Mouse (Mus musculus) megakaryocyte, embryonic 14.5 days (primary cell): ENCODE results near the gene Celf2. TPM values are rescaled to one million over a fixed set of nuclear protein-coding genes. Genes with fewer than 3 reads are reported as not detected.

Source experiments
- H3K27me3 ChIP-seq: replicated peaks from 2 replicates; pipeline ENCODE3; 2012; ENCODE audit warnings: inconsistent platforms
- H3K36me3 ChIP-seq: replicated peaks from 2 replicates; pipeline ENCODE3; 2012; ENCODE audit warnings: low read length, inconsistent platforms, mixed read lengths
- H3K4me1 ChIP-seq: 2 replicates; pipeline ENCODE4 v1.6.1; 2012; ENCODE audit warnings: inconsistent platforms
- H3K4me3 ChIP-seq: replicated peaks from 2 replicates; pipeline ENCODE3; 2012; ENCODE audit warnings: moderate library complexity, mild to moderate bottlenecking, inconsistent platforms
- H3K9me3 ChIP-seq: 2 replicates; pipeline ENCODE4 v1.6.1; 2012; ENCODE audit warnings: inconsistent platforms
- FLI1 ChIP-seq: IDR thresholded peaks from 2 replicates; pipeline ENCODE4 v1.6.1; 2012; ENCODE audit warnings: low read length, inconsistent platforms, mixed read lengths
- GATA1 ChIP-seq: IDR thresholded peaks from 3 replicates; pipeline ENCODE4 v1.6.1; 2012; ENCODE audit warnings: mixed read lengths, low read length, inconsistent platforms, borderline replicate concordance
- polyA plus RNA-seq: library from polyadenylated mRNA; stranded (reverse); fragments of >175 nt; gene quantifications from 2 replicates; pipeline ENCODE4 v1.2.3, GENCODE M21; 2012; ENCODE audit warnings: low replicate concordance; ENCODE audit not compliant: insufficient read depth

Celf2 gene
- polyA plus RNA-seq, 1 experiment, result 4.8 TPM

- Histone ChIP-seq H3K36me3 (peaks cover 53% of the 10 kb centered on the region), H3K4me1 (peaks cover 49% of the 10 kb centered on the region), H3K27me3 (no peaks in the 10 kb centered on the region), H3K4me3 (no peak overlapping the region), H3K9me3 (no peaks in the 10 kb centered on the region)
- TF ChIP-seq FLI1, result no peak
- TF ChIP-seq GATA1, result no peak
These were observed 876.2 kb downstream of the Celf2 start for GRCm38 (mm10) chr2:6633115-6633514.

GRCm38 (mm10) chr2:6623802-6624201 is 885.6 kb downstream of the Celf2 start:
- H3K36me3 ChIP-seq, result peaks cover 85% of the 10 kb centered on the region
- H3K27me3 ChIP-seq, result no peaks in the 10 kb centered on the region
- TF ChIP-seq GATA1 (no peak), FLI1 (no peak)
- H3K4me1 ChIP-seq, result peaks cover 51% of the 10 kb centered on the region
- no peak overlapping the region for H3K4me3 ChIP-seq
- H3K9me3 ChIP-seq, result no peaks in the 10 kb centered on the region

GRCm38 (mm10) chr2:6622082-6622481 is 887.3 kb downstream of the Celf2 start:
- peaks cover 96% of the 10 kb centered on the region for H3K36me3 ChIP-seq
- TF ChIP-seq GATA1 (no peak), FLI1 (no peak)
- H3K9me3 ChIP-seq, result no peaks in the 10 kb centered on the region
- H3K27me3 ChIP-seq, result no peaks in the 10 kb centered on the region
- H3K4me3 ChIP-seq, result no peak overlapping the region
- peaks cover 38% of the 10 kb centered on the region for H3K4me1 ChIP-seq

- Histone ChIP-seq H3K27me3 (no peaks in the 10 kb centered on the region), H3K4me1 (peaks cover 27% of the 10 kb centered on the region), H3K4me3 (no peak overlapping the region), H3K36me3 (peaks cover 99% of the 10 kb centered on the region), H3K9me3 (no peaks in the 10 kb centered on the region)
- TF ChIP-seq GATA1, result no peak
- no peak for TF ChIP-seq FLI1
These were observed 890.5 kb downstream of the Celf2 start for GRCm38 (mm10) chr2:6618856-6619255.

GRCm38 (mm10) chr2:6618450-6618849 is 890.9 kb downstream of the Celf2 start:
- Histone ChIP-seq H3K9me3 (no peaks in the 10 kb centered on the region), H3K36me3 (peaks cover 99% of the 10 kb centered on the region), H3K4me1 (peaks cover 23% of the 10 kb centered on the region), H3K27me3 (no peaks in the 10 kb centered on the region), H3K4me3 (no peak overlapping the region)
- TF ChIP-seq GATA1, result no peak

- Histone ChIP-seq H3K36me3 (peaks cover 88% of the 10 kb centered on the region), H3K27me3 (no peaks in the 10 kb centered on the region), H3K9me3 (no peaks in the 10 kb centered on the region), H3K4me3 (no peak overlapping the region), H3K4me1 (peaks cover 10% of the 10 kb centered on the region; the same call in 1 of the 2 replicates)
- TF ChIP-seq FLI1 (no peak), GATA1 (no peak)
These were observed 905.0 kb downstream of the Celf2 start for GRCm38 (mm10) chr2:6604347-6604746.

GRCm38 (mm10) chr2:6603880-6604279 is 905.5 kb downstream of the Celf2 start:
- no peaks in the 10 kb centered on the region for H3K9me3 ChIP-seq
- H3K4me1 ChIP-seq, result peaks cover 10% of the 10 kb centered on the region; the same call in 1 of the 2 replicates
- no peak overlapping the region for H3K4me3 ChIP-seq
- H3K36me3 ChIP-seq, result peaks cover 88% of the 10 kb centered on the region
- no peaks in the 10 kb centered on the region for H3K27me3 ChIP-seq
- TF ChIP-seq FLI1, result no peak
- TF ChIP-seq GATA1, result no peak

GRCm38 (mm10) chr2:6602163-6602562 is 907.2 kb downstream of the Celf2 start:
- Histone ChIP-seq H3K9me3 (no peaks in the 10 kb centered on the region), H3K4me3 (no peak overlapping the region), H3K27me3 (no peaks in the 10 kb centered on the region), H3K4me1 (peaks cover 10% of the 10 kb centered on the region; the same call in 1 of the 2 replicates), H3K36me3 (peaks cover 91% of the 10 kb centered on the region)
- TF ChIP-seq GATA1, result no peak
- no peak for TF ChIP-seq FLI1

GRCm38 (mm10) chr2:6598879-6599167 is 910.5 kb downstream of the Celf2 start:
- Histone ChIP-seq H3K4me1 (peaks cover 22% of the 10 kb centered on the region), H3K36me3 (peaks cover 96% of the 10 kb centered on the region), H3K9me3 (no peaks in the 10 kb centered on the region), H3K27me3 (no peaks in the 10 kb centered on the region), H3K4me3 (no peak overlapping the region)
- no peak for TF ChIP-seq GATA1

- no peak for TF ChIP-seq FLI1
- no peak for TF ChIP-seq GATA1
- no peaks in the 10 kb centered on the region for H3K27me3 ChIP-seq
- H3K36me3 ChIP-seq, result peaks cover 95% of the 10 kb centered on the region
- no peaks in the 10 kb centered on the region for H3K9me3 ChIP-seq
- H3K4me1 ChIP-seq, result peaks cover 26% of the 10 kb centered on the region
- no peak overlapping the region for H3K4me3 ChIP-seq
These were observed 911.1 kb downstream of the Celf2 start for GRCm38 (mm10) chr2:6598124-6598878.
